Mouse (Mus musculus) hindbrain, embryonic 16.5 days (tissue): Measurements from ENCODE around the gene Traf3. TPM values are rescaled to one million over a fixed set of nuclear protein-coding genes. Genes with fewer than 3 reads are reported as not detected.

Experiments used
- ATAC-seq: fragments of 200-750 bp; cut with Nextera tagmentation; 2 replicates; pipeline ENCODE4 v1.8.0; 2017; ENCODE audit warnings: moderate TSS enrichment, moderate library complexity
- H3K27ac ChIP-seq: fragments of 300-500 bp; sonication (generic); 2 replicates; pipeline ENCODE4 v1.5.1; 2014; ENCODE audit warnings: low read depth, mild to moderate bottlenecking, control low read depth, low read length, moderate library complexity
- H3K27me3 ChIP-seq: fragments of 300-500 bp; sonication (generic); replicated peaks from 2 replicates; pipeline ENCODE4 v1.6.1; 2014; ENCODE audit warnings: low read length; ENCODE audit not compliant: control insufficient read depth, insufficient read depth
- H3K36me3 ChIP-seq: fragments of 300-500 bp; sonication (generic); 2 replicates; pipeline ENCODE4 v1.6.1; 2014; ENCODE audit warnings: mild to moderate bottlenecking, low read length, moderate library complexity, mixed read lengths; ENCODE audit not compliant: control insufficient read depth, insufficient read depth
- H3K4me1 ChIP-seq: fragments of 300-500 bp; sonication (generic); 2 replicates; pipeline ENCODE4 v1.6.1; 2014; ENCODE audit warnings: low read depth, low read length; ENCODE audit not compliant: control insufficient read depth, insufficient read depth
- H3K4me2 ChIP-seq: fragments of 300-500 bp; sonication (generic); 2 replicates; pipeline ENCODE4 v1.6.1; 2014; ENCODE audit warnings: mild to moderate bottlenecking, low read length, control low read depth, moderate library complexity
- H3K4me3 ChIP-seq: fragments of 300-500 bp; sonication (generic); 2 replicates; pipeline ENCODE4 v1.5.1; 2014; ENCODE audit warnings: mild to moderate bottlenecking, low read length, control low read depth, moderate library complexity
- H3K9ac ChIP-seq: fragments of 300-500 bp; sonication (generic); 2 replicates; pipeline ENCODE4 v1.6.1; 2014; ENCODE audit warnings: low read depth, mild to moderate bottlenecking, control low read depth, low read length, moderate library complexity
- H3K9me3 ChIP-seq: fragments of 300-500 bp; sonication (generic); 2 replicates; pipeline ENCODE4 v1.6.1; 2014; ENCODE audit warnings: mild to moderate bottlenecking, low read length, moderate library complexity; ENCODE audit not compliant: control insufficient read depth
- WGBS: fragments of 180-500 bp; shearing (Covaris S2); extraction: QIAGEN DNeasy Blood & Tissue Kit; methylation state at CpG from one replicate; pipeline ENCODE4 v1.1.7; 2014; 5-methylcytosine and 5-hydroxymethylcytosine counted together
- polyA plus RNA-seq: library from polyadenylated mRNA; unstranded; fragments of >200 nt; fragmentation: Nextera tagmentation; extraction: Ambion mirVana; gene quantifications from 2 replicates; pipeline ENCODE4 v1.2.1, GENCODE M21; 2015

Gene Traf3
- polyA plus RNA-seq, 1 experiment from 2014 or later: 15.9 TPM

GRCm38 (mm10) chr12:111188295-111188694, 22.1 kb downstream of the Traf3 start:
- no peak for ATAC-seq
- Histone ChIP-seq H3K27me3 (no peaks in the 10 kb centered on the region), H3K4me1 (peaks cover 7% of the 10 kb centered on the region), H3K36me3 (no peaks in the 10 kb centered on the region), H3K9ac (no peak overlapping the region), H3K4me2 (no peak overlapping the region), H3K27ac (no peak overlapping the region), H3K9me3 (no peaks in the 10 kb centered on the region), H3K4me3 (no peak overlapping the region)
- WGBS: 94% methylated on average over 4 of the region's 4 CpGs

GRCm38 (mm10) chr12:111190355-111190754, 24.2 kb downstream of the Traf3 start:
- Histone ChIP-seq H3K4me3 (no peak overlapping the region), H3K9ac (no peak overlapping the region), H3K36me3 (no peaks in the 10 kb centered on the region), H3K27me3 (no peaks in the 10 kb centered on the region), H3K9me3 (no peaks in the 10 kb centered on the region), H3K4me2 (no peak overlapping the region), H3K4me1 (peaks cover 12% of the 10 kb centered on the region), H3K27ac (no peak overlapping the region)
- no peak for ATAC-seq
- WGBS: 88% methylated on average over 5 of the region's 5 CpGs

GRCm38 (mm10) chr12:111190891-111191290, 24.7 kb downstream of the Traf3 start:
- no peak for ATAC-seq
- WGBS: 56% methylated on average over 2 of the region's 2 CpGs
- H3K36me3 ChIP-seq: no peaks in the 10 kb centered on the region
- no peaks in the 10 kb centered on the region for H3K9me3 ChIP-seq
- no peak overlapping the region for H3K27ac ChIP-seq
- H3K4me2 ChIP-seq: no peak overlapping the region
- no peak overlapping the region for H3K9ac ChIP-seq
- H3K27me3 ChIP-seq: no peaks in the 10 kb centered on the region
- peaks cover 12% of the 10 kb centered on the region for H3K4me1 ChIP-seq
- H3K4me3 ChIP-seq: no peak overlapping the region

GRCm38 (mm10) chr12:111192777-111193176, 26.6 kb downstream of the Traf3 start:
- H3K27me3 ChIP-seq: no peaks in the 10 kb centered on the region
- ATAC-seq: no peak
- 60% methylated on average over 6 of the region's 6 CpGs for WGBS

GRCm38 (mm10) chr12:111193331-111193730, 27.2 kb downstream of the Traf3 start:
- no peak overlapping the region for H3K27ac ChIP-seq

More at GRCm38 (mm10) chr12:111192777-111193176, 26.6 kb downstream of the Traf3 start:
- Histone ChIP-seq H3K36me3 (no peaks in the 10 kb centered on the region), H3K4me1 (peaks cover 12% of the 10 kb centered on the region), H3K4me3 (no peak overlapping the region), H3K9me3 (no peaks in the 10 kb centered on the region), H3K9ac (no peak overlapping the region), H3K27ac (no peak overlapping the region), H3K4me2 (no peak overlapping the region)

GRCm38 (mm10) chr12:111196548-111196947, 30.4 kb downstream of the Traf3 start:
- H3K27me3 ChIP-seq: no peaks in the 10 kb centered on the region
- no peak overlapping the region for H3K27ac ChIP-seq
- no peak for ATAC-seq
- H3K36me3 ChIP-seq: no peaks in the 10 kb centered on the region
- H3K4me2 ChIP-seq: no peak overlapping the region
- no peak overlapping the region for H3K9ac ChIP-seq
- WGBS: 83% methylated on average over 4 of the region's 4 CpGs
- no peak overlapping the region for H3K4me3 ChIP-seq
- peaks cover 12% of the 10 kb centered on the region for H3K4me1 ChIP-seq
- H3K9me3 ChIP-seq: no peaks in the 10 kb centered on the region

More at GRCm38 (mm10) chr12:111193331-111193730, 27.2 kb downstream of the Traf3 start:
- Histone ChIP-seq H3K9me3 (no peaks in the 10 kb centered on the region), H3K27me3 (no peaks in the 10 kb centered on the region), H3K4me3 (no peak overlapping the region), H3K36me3 (no peaks in the 10 kb centered on the region), H3K9ac (no peak overlapping the region), H3K4me2 (no peak overlapping the region), H3K4me1 (peaks cover 12% of the 10 kb centered on the region)
- ATAC-seq: peak; percentile 46; the same call in 1 of the 2 replicates
- 65% methylated on average over 9 of the region's 9 CpGs for WGBS

- peak overlapping the region; percentile 5; the same call in 1 of the 2 replicates for H3K27ac ChIP-seq
Observed at GRCm38 (mm10) chr12:111203076-111203475, 36.9 kb downstream of the Traf3 start.

GRCm38 (mm10) chr12:111203945-111204344, 37.8 kb downstream of the Traf3 start:
- Histone ChIP-seq H3K36me3 (no peaks in the 10 kb centered on the region), H3K9ac (no peak overlapping the region), H3K27me3 (no peaks in the 10 kb centered on the region), H3K27ac (peak overlapping the region; percentile 54; the same call in 1 of the 2 replicates), H3K9me3 (no peaks in the 10 kb centered on the region), H3K4me1 (peaks cover 8% of the 10 kb centered on the region), H3K4me2 (peak overlapping the region; percentile 3; the same call in 1 of the 2 replicates), H3K4me3 (no peak overlapping the region)
- WGBS: 35% methylated on average over 3 of the region's 3 CpGs
- 0 out of 2 replicates have a peak, but pooled peaks have one; percentile 48 for ATAC-seq

More at GRCm38 (mm10) chr12:111203076-111203475, 36.9 kb downstream of the Traf3 start:
- 46% methylated on average over 10 of the region's 10 CpGs for WGBS
- Histone ChIP-seq H3K27me3 (no peaks in the 10 kb centered on the region), H3K9me3 (no peaks in the 10 kb centered on the region), H3K4me2 (0 out of 2 replicates have a peak overlapping the region, but pooled peaks have one; percentile 28), H3K4me1 (peaks cover 8% of the 10 kb centered on the region), H3K36me3 (no peaks in the 10 kb centered on the region), H3K9ac (no peak overlapping the region), H3K4me3 (no peak overlapping the region)
- peak; percentile 51 for ATAC-seq

GRCm38 (mm10) chr12:111207641-111208040, 41.5 kb downstream of the Traf3 start:
- Histone ChIP-seq H3K27ac (no peak overlapping the region), H3K36me3 (no peaks in the 10 kb centered on the region), H3K9ac (no peak overlapping the region), H3K27me3 (no peaks in the 10 kb centered on the region), H3K4me2 (no peak overlapping the region), H3K9me3 (no peaks in the 10 kb centered on the region), H3K4me1 (peaks cover 8% of the 10 kb centered on the region), H3K4me3 (no peak overlapping the region)
- no peak for ATAC-seq
- WGBS: 87% methylated on average over 3 of the region's 3 CpGs
